Mouse (Mus musculus): Measurements from ENCODE around the gene Hist2h2ac. TPM values are rescaled to one million over a fixed set of nuclear protein-coding genes. Genes with fewer than 3 reads are reported as not detected.
"Not testable (repeated sequence)": the region's sequence is repeated elsewhere in the genome, so short reads cannot be mapped to it uniquely, and the experiment has no call there.

Gene Hist2h2ac
- polyA plus RNA-seq, 1 experiment from 2014 or later = 12.2 TPM

- Histone ChIP-seq H3K27ac (peak overlapping the region; percentile 99), H3K4me2 (replicated peaks) (peak overlapping the region; percentile 57), H3K27me3 (no peaks in the 10 kb centered on the region), H3K4me3 (peak overlapping the region; percentile 65), H3K9ac (peak overlapping the region; percentile 89), H3K9me3 (no peaks in the 10 kb centered on the region), H3K4me1 (peaks cover 18% of the 10 kb centered on the region), H3K36me3 (no peaks in the 10 kb centered on the region)
- ATAC-seq (ENCODE audit: insufficient number of reproducible peaks, insufficient read depth, low FRiP score, low TSS enrichment) = no peak
- 18% methylated on average over 9 of the region's 9 CpGs for WGBS
These were observed 959 bp upstream of the Hist2h2ac start for GRCm38 (mm10) chr3:96221640-96222038.

GRCm38 (mm10) chr3:96220131-96220764 lies 432 bp downstream of the Hist2h2ac start:
- Histone ChIP-seq H3K27ac (peak overlapping the region; percentile 99), H3K4me3 (peak overlapping the region; percentile 65), H3K4me1 (peaks cover 18% of the 10 kb centered on the region), H3K9ac (peak overlapping the region; percentile 89), H3K4me2 (replicated peaks) (peak overlapping the region; percentile 57)
- under 1% methylated on average over 30 of the region's 47 CpGs for WGBS
- not testable (repeated sequence) for ATAC-seq (ENCODE audit: insufficient number of reproducible peaks, insufficient read depth, low FRiP score, low TSS enrichment); H3K9me3 ChIP-seq; H3K36me3 ChIP-seq; H3K27me3 ChIP-seq

GRCm38 (mm10) chr3:96219661-96220130 lies 984 bp downstream of the Hist2h2ac start, which contains the start of the genes Bola1 and Hist2h2ab:
Gene Bola1 (minus strand): TSS chr3:96219709.
Gene Hist2h2ab (plus strand): TSS chr3:96219865.
- Histone ChIP-seq H3K9ac (peak within 1 kb of the TSS; percentile 89), H3K27me3 (no peaks in the 10 kb centered on the region), H3K36me3 (no peaks in the 10 kb centered on the region), H3K4me3 (peak within 1 kb of the TSS; percentile 65), H3K9me3 (no peaks in the 10 kb centered on the region), H3K4me1 (peaks cover 18% of the 10 kb centered on the region), H3K4me2 (replicated peaks) (peak within 1 kb of the TSS; percentile 57), H3K27ac (peak within 1 kb of the TSS; percentile 99)
- peak; percentile 69 for ATAC-seq (ENCODE audit: insufficient number of reproducible peaks, insufficient read depth, low FRiP score, low TSS enrichment)
- WGBS = under 1% methylated on average over 37 of the region's 37 CpGs

- WGBS = under 1% methylated on average over 12 of the region's 12 CpGs
- H3K4me2 ChIP-seq (replicated peaks) = peak overlapping the region; percentile 57
- H3K27me3 ChIP-seq = no peaks in the 10 kb centered on the region
- H3K4me1 ChIP-seq = peaks cover 18% of the 10 kb centered on the region
- H3K4me3 ChIP-seq = peak overlapping the region; percentile 65
- no peak for ATAC-seq (ENCODE audit: insufficient number of reproducible peaks, insufficient read depth, low FRiP score, low TSS enrichment)
- peak overlapping the region; percentile 99 for H3K27ac ChIP-seq
- peak overlapping the region; percentile 89 for H3K9ac ChIP-seq
- no peaks in the 10 kb centered on the region for H3K9me3 ChIP-seq
- H3K36me3 ChIP-seq = no peaks in the 10 kb centered on the region
These were observed 1.5 kb downstream of the Hist2h2ac start for GRCm38 (mm10) chr3:96219191-96219641.

GRCm38 (mm10) chr3:96209242-96209641 lies 11.4 kb downstream of the Hist2h2ac start:
- H3K27me3 ChIP-seq = no peaks in the 10 kb centered on the region
- H3K4me3 ChIP-seq = no peak overlapping the region
- 20% methylated on average over 15 of the region's 15 CpGs for WGBS
- H3K4me2 ChIP-seq (replicated peaks) = no peak overlapping the region
- H3K9ac ChIP-seq = no peak overlapping the region
- no peaks in the 10 kb centered on the region for H3K36me3 ChIP-seq
- no peak for ATAC-seq (ENCODE audit: insufficient number of reproducible peaks, insufficient read depth, low FRiP score, low TSS enrichment)
- H3K4me1 ChIP-seq = no peaks in the 10 kb centered on the region
- no peak overlapping the region for H3K27ac ChIP-seq
- H3K9me3 ChIP-seq = no peaks in the 10 kb centered on the region

GRCm38 (mm10) chr3:96207819-96208218 lies 12.9 kb downstream of the Hist2h2ac start:
- WGBS = 78% methylated on average over 3 of the region's 3 CpGs
- no peak overlapping the region for H3K4me2 ChIP-seq (replicated peaks)
- H3K36me3 ChIP-seq = no peaks in the 10 kb centered on the region
- no peak overlapping the region for H3K4me3 ChIP-seq
- H3K4me1 ChIP-seq = no peaks in the 10 kb centered on the region
- no peak for ATAC-seq (ENCODE audit: insufficient number of reproducible peaks, insufficient read depth, low FRiP score, low TSS enrichment)
- no peak overlapping the region for H3K27ac ChIP-seq
- no peaks in the 10 kb centered on the region for H3K9me3 ChIP-seq
- no peaks in the 10 kb centered on the region for H3K27me3 ChIP-seq
- no peak overlapping the region for H3K9ac ChIP-seq

GRCm38 (mm10) chr3:96199731-96200130 lies 20.9 kb downstream of the Hist2h2ac start:
- no peaks in the 10 kb centered on the region for H3K9me3 ChIP-seq
- no peak for ATAC-seq (ENCODE audit: insufficient number of reproducible peaks, insufficient read depth, low FRiP score, low TSS enrichment)
- 62% methylated on average over 2 of the region's 2 CpGs for WGBS

GRCm38 (mm10) chr3:96198601-96199251 lies 22.0 kb downstream of the Hist2h2ac start:
- H3K4me3 ChIP-seq; H3K9me3 ChIP-seq; H3K9ac ChIP-seq; H3K36me3 ChIP-seq; H3K27ac ChIP-seq; H3K27me3 ChIP-seq; ATAC-seq (ENCODE audit: insufficient number of reproducible peaks, insufficient read depth, low FRiP score, low TSS enrichment): not testable (repeated sequence)
- Histone ChIP-seq H3K4me2 (replicated peaks) (peak overlapping the region; percentile 89), H3K4me1 (peaks cover 14% of the 10 kb centered on the region; the same call in 1 of the 2 replicates)
- WGBS = 28% methylated on average over 8 of the region's 8 CpGs

More at GRCm38 (mm10) chr3:96199731-96200130, 20.9 kb downstream of the Hist2h2ac start:
- no peak overlapping the region for H3K4me2 ChIP-seq (replicated peaks)
- H3K36me3 ChIP-seq = no peaks in the 10 kb centered on the region
- no peak overlapping the region for H3K4me3 ChIP-seq
- no peak overlapping the region for H3K9ac ChIP-seq
- H3K27ac ChIP-seq = no peak overlapping the region
- peaks cover 14% of the 10 kb centered on the region; the same call in 1 of the 2 replicates for H3K4me1 ChIP-seq
- H3K27me3 ChIP-seq = no peaks in the 10 kb centered on the region

- Histone ChIP-seq H3K36me3 (no peaks in the 10 kb centered on the region), H3K4me2 (replicated peaks) (peak overlapping the region; percentile 89), H3K9ac (0 out of 2 replicates have a peak overlapping the region, but pooled peaks have one; percentile 7), H3K9me3 (no peaks in the 10 kb centered on the region), H3K27me3 (no peaks in the 10 kb centered on the region), H3K4me1 (peaks cover 14% of the 10 kb centered on the region; the same call in 1 of the 2 replicates), H3K4me3 (peak overlapping the region; percentile 63), H3K27ac (0 out of 2 replicates have a peak overlapping the region, but pooled peaks have one; percentile 46)
- WGBS = 6% methylated on average over 6 of the region's 6 CpGs
- ATAC-seq (ENCODE audit: insufficient number of reproducible peaks, insufficient read depth, low FRiP score, low TSS enrichment) = 0 out of 2 replicates have a peak, but pooled peaks have one; percentile 35
These were observed 22.5 kb downstream of the Hist2h2ac start for GRCm38 (mm10) chr3:96198181-96198580.

- ATAC-seq (ENCODE audit: insufficient number of reproducible peaks, insufficient read depth, low FRiP score, low TSS enrichment) = peak; percentile 90
- Histone ChIP-seq H3K9me3 (no peaks in the 10 kb centered on the region), H3K4me1 (peaks cover 14% of the 10 kb centered on the region; the same call in 1 of the 2 replicates), H3K4me2 (replicated peaks) (peak overlapping the region; percentile 89), H3K4me3 (peak overlapping the region; percentile 63), H3K27me3 (no peaks in the 10 kb centered on the region), H3K36me3 (no peaks in the 10 kb centered on the region), H3K27ac (peak overlapping the region; percentile 98), H3K9ac (peak overlapping the region; percentile 86)
- under 1% methylated on average over 50 of the region's 50 CpGs for WGBS
These were observed 23.4 kb downstream of the Hist2h2ac start for GRCm38 (mm10) chr3:96197129-96197749.

GRCm38 (mm10) chr3:96196437-96197128 lies 24.1 kb downstream of the Hist2h2ac start:
- WGBS = 20% methylated on average over 27 of the region's 27 CpGs
- 0 out of 2 replicates have a peak, but pooled peaks have one; percentile 3 for ATAC-seq (ENCODE audit: insufficient number of reproducible peaks, insufficient read depth, low FRiP score, low TSS enrichment)
- Histone ChIP-seq H3K27ac (peak overlapping the region; percentile 98), H3K36me3 (no peaks in the 10 kb centered on the region), H3K4me2 (replicated peaks) (peak overlapping the region; percentile 89), H3K4me1 (peaks cover 14% of the 10 kb centered on the region; the same call in 1 of the 2 replicates), H3K27me3 (no peaks in the 10 kb centered on the region), H3K9ac (peak overlapping the region; percentile 86), H3K4me3 (peak overlapping the region; percentile 63), H3K9me3 (no peaks in the 10 kb centered on the region)

Data from embryonic facial prominence, embryonic 12.5 days (tissue).